Mouse (Mus musculus): ENCODE measurements around the gene 1700123L14Rik.

DNA sequence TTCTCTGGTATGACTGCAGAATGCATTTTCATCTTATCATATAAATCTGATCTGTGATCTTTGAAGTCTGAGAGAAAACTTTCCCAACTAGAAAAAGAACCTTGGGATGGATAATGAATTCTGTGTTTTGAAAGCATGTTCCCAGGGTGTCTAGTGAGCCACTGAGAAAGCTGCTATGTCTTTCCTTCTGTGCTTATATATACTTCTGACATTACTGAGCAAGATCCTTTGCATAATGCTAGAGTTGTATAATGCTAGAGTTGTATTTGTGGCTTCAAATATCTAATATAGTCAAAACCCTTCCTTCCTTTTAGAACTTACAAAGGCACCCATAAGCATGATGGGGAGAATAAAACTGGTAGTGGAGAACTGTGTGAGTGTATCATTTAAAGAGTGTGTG, 12.5 kb upstream of the 1700123L14Rik start:
- TF ChIP-seq CTCF (IDR thresholded peaks at IDR 0.05; ENCODE audit: extremely low read depth, insufficient read depth, low read length) = no peak
- no peak for TF ChIP-seq POLR2A (IDR thresholded peaks at IDR 0.05; ENCODE audit: extremely low read depth, insufficient read depth, low read length)
